Mouse (Mus musculus) myocyte (in vitro differentiated cells): ENCODE results near the gene Myo6. TPM values are rescaled to one million over a fixed set of nuclear protein-coding genes. Genes with fewer than 3 reads are reported as not detected.
A peak's percentile ranks its signal among the peaks of the same experiment; 100 is the strongest.
"Not testable (repeated sequence)": the region's sequence is repeated elsewhere in the genome, so short reads cannot be mapped to it uniquely, and the experiment has no call there.

Source experiments
- H3K27me3 ChIP-seq: one replicate; pipeline ENCODE4 v1.6.1; 2011; ENCODE audit not compliant: control insufficient read depth, insufficient read depth, insufficient read length
- H3K36me3 ChIP-seq: one replicate; pipeline ENCODE4 v1.6.1; 2011; ENCODE audit not compliant: control insufficient read depth, insufficient read depth
- H3K4me2 ChIP-seq: one replicate; pipeline ENCODE4 v1.6.1; 2011; ENCODE audit warnings: low read depth, control low read depth
- H3K4me3 ChIP-seq: one replicate; pipeline ENCODE4 v1.5.1; 2011; ENCODE audit warnings: mild to moderate bottlenecking, control low read depth, moderate library complexity
- H3K79me2 ChIP-seq: one replicate; pipeline ENCODE4 v1.6.1; 2011; ENCODE audit not compliant: control insufficient read depth, insufficient read depth
- H3ac ChIP-seq: one replicate; pipeline ENCODE4 v1.6.1; 2011; ENCODE audit not compliant: control insufficient read depth, insufficient read length
- CEBPB ChIP-seq: IDR thresholded peaks from 2 replicates; pipeline ENCODE4 v1.6.1; 2011; ENCODE audit warnings: mild to moderate bottlenecking, moderate library complexity; ENCODE audit not compliant: poor library complexity, insufficient read depth, severe bottlenecking
- E2F4 ChIP-seq: IDR thresholded peaks from one replicate; pipeline ENCODE4 v1.6.1; 2011; ENCODE audit warnings: mild to moderate bottlenecking, control low read depth, moderate library complexity; ENCODE audit not compliant: insufficient read depth
- MAX ChIP-seq: IDR thresholded peaks from one replicate; pipeline ENCODE4 v1.6.1; 2011; ENCODE audit warnings: low read depth, mild to moderate bottlenecking, control low read depth
- MYOD1 ChIP-seq, 3 experiments: IDR thresholded peaks; one replicate each; pipeline ENCODE4 v1.6.1; 2011; ENCODE audit warnings: control low read depth in 2 of 3, low read depth in 2 of 3, mild to moderate bottlenecking in 2 of 3, moderate library complexity in 1 of 3; ENCODE audit not compliant: insufficient read length in 2 of 3, control insufficient read depth in 1 of 3
- MYOG ChIP-seq, 3 experiments: IDR thresholded peaks; one replicate each; pipeline ENCODE4 v1.6.1; 2011; ENCODE audit warnings: control low read depth in 2 of 3, low read depth in 2 of 3, mild to moderate bottlenecking in 2 of 3; ENCODE audit not compliant: insufficient read length in 2 of 3, control insufficient read depth in 1 of 3, insufficient read depth in 1 of 3
- POLR2A ChIP-seq: IDR thresholded peaks from one replicate; pipeline ENCODE4 v1.6.1; 2011; ENCODE audit warnings: low read depth, mild to moderate bottlenecking, control low read depth, moderate library complexity; ENCODE audit not compliant: insufficient read length
- POLR2AphosphoS2 ChIP-seq: IDR thresholded peaks from one replicate; pipeline ENCODE4 v1.6.1; 2011; ENCODE audit warnings: low read depth, control low read depth; ENCODE audit not compliant: insufficient read length
- REST ChIP-seq: IDR thresholded peaks from one replicate; pipeline ENCODE4 v1.6.1; 2011; ENCODE audit warnings: mild to moderate bottlenecking, control low read depth, moderate library complexity; ENCODE audit not compliant: insufficient read depth, insufficient read length
- SRF ChIP-seq: IDR thresholded peaks from one replicate; pipeline ENCODE4 v1.6.1; 2011; ENCODE audit warnings: low read depth; ENCODE audit not compliant: control insufficient read depth, insufficient read length
- TCF12 ChIP-seq: IDR thresholded peaks from one replicate; pipeline ENCODE4 v1.6.1; 2011; ENCODE audit warnings: mild to moderate bottlenecking, control low read depth; ENCODE audit not compliant: poor library complexity, insufficient read depth, severe bottlenecking
- TCF3 ChIP-seq: IDR thresholded peaks from one replicate; pipeline ENCODE4 v1.6.1; 2011; ENCODE audit warnings: low read depth, control low read depth; ENCODE audit not compliant: insufficient read length
- USF1 ChIP-seq: IDR thresholded peaks from one replicate; pipeline ENCODE4 v1.6.1; 2011; ENCODE audit warnings: low read depth, mild to moderate bottlenecking, control low read depth, moderate library complexity
- polyA plus RNA-seq: library from polyadenylated mRNA; unstranded; fragments of >200 nt; fragmentation: generic; extraction: Trizol; gene quantifications from one replicate; pipeline ENCODE4 v1.2.1, GENCODE M21; 2012; ENCODE audit warnings: missing spikeins

Myo6 gene
- polyA plus RNA-seq, 1 experiment, result 4.1 TPM

- H3K4me2 ChIP-seq, result no peak overlapping the region
- H3K79me2 ChIP-seq, result no peaks in the 10 kb centered on the region
- H3ac ChIP-seq, result no peak overlapping the region
- TF ChIP-seq MAX (no peak), POLR2AphosphoS2 (no peak), USF1 (no peak), E2F4 (no peak), SRF (no peak), MYOG (IDR thresholded peaks at IDR 0.05; ENCODE audit: control insufficient read depth in 1 of 3, insufficient read depth in 1 of 3, insufficient read length in 2 of 3, low read depth in 2 of 3) (no peak), TCF3 (no peak), TCF12 (no peak), MYOD1 (IDR thresholded peaks at IDR 0.05; ENCODE audit: control insufficient read depth in 1 of 3, insufficient read length in 2 of 3, low read depth in 2 of 3) (no peak), CEBPB (no peak), POLR2A (no peak), REST (no peak)
- H3K4me3 ChIP-seq, result no peak overlapping the region
- H3K36me3 ChIP-seq, result no peaks in the 10 kb centered on the region
- H3K27me3 ChIP-seq, result no peaks in the 10 kb centered on the region
Measured at GRCm38 (mm10) chr9:80315922-80316321, 151.1 kb downstream of the Myo6 start.

- Histone ChIP-seq H3ac (no peak overlapping the region), H3K36me3 (no peaks in the 10 kb centered on the region), H3K4me2 (no peak overlapping the region), H3K79me2 (no peaks in the 10 kb centered on the region), H3K4me3 (no peak overlapping the region), H3K27me3 (no peaks in the 10 kb centered on the region)
- TF ChIP-seq POLR2A (no peak), TCF12 (no peak), POLR2AphosphoS2 (no peak), SRF (no peak), CEBPB (no peak), TCF3 (no peak), MYOD1 (IDR thresholded peaks at IDR 0.05; ENCODE audit: control insufficient read depth in 1 of 3, insufficient read length in 2 of 3, low read depth in 2 of 3) (no peak), USF1 (no peak), MAX (no peak), REST (no peak), MYOG (IDR thresholded peaks at IDR 0.05; ENCODE audit: control insufficient read depth in 1 of 3, insufficient read depth in 1 of 3, insufficient read length in 2 of 3, low read depth in 2 of 3) (no peak)
Measured at GRCm38 (mm10) chr9:80318027-80318426, 153.2 kb downstream of the Myo6 start.

GRCm38 (mm10) chr9:80321051-80321887 lies 156.4 kb downstream of the Myo6 start:
- H3ac ChIP-seq, H3K27me3 ChIP-seq, H3K79me2 ChIP-seq: not testable (repeated sequence)

GRCm38 (mm10) chr9:80332153-80332552 lies 167.3 kb downstream of the Myo6 start:
- H3K36me3 ChIP-seq, result no peaks in the 10 kb centered on the region
- H3K4me3 ChIP-seq, result peak overlapping the region; percentile 12
- no peak overlapping the region for H3ac ChIP-seq
- no peaks in the 10 kb centered on the region for H3K79me2 ChIP-seq
- H3K27me3 ChIP-seq, result no peaks in the 10 kb centered on the region
- TF ChIP-seq CEBPB (no peak), E2F4 (no peak), SRF (no peak), TCF3 (no peak), MYOD1 (IDR thresholded peaks at IDR 0.05; ENCODE audit: control insufficient read depth in 1 of 3, insufficient read length in 2 of 3, low read depth in 2 of 3) (no peak), REST (no peak), MYOG (IDR thresholded peaks at IDR 0.05; ENCODE audit: control insufficient read depth in 1 of 3, insufficient read depth in 1 of 3, insufficient read length in 2 of 3, low read depth in 2 of 3) (no peak), POLR2AphosphoS2 (no peak), MAX (no peak), POLR2A (no peak), USF1 (no peak), TCF12 (no peak)
- H3K4me2 ChIP-seq, result peak overlapping the region; percentile 80

More at GRCm38 (mm10) chr9:80321051-80321887, 156.4 kb downstream of the Myo6 start:
- H3K4me2 ChIP-seq, H3K36me3 ChIP-seq, H3K4me3 ChIP-seq: not testable (repeated sequence)

GRCm38 (mm10) chr9:80333466-80333865 lies 168.6 kb downstream of the Myo6 start:
- no peaks in the 10 kb centered on the region for H3K36me3 ChIP-seq
- TF ChIP-seq POLR2A (no peak), CEBPB (no peak), POLR2AphosphoS2 (no peak), E2F4 (no peak), TCF12 (no peak), MYOD1 (IDR thresholded peaks at IDR 0.05; ENCODE audit: control insufficient read depth in 1 of 3, insufficient read length in 2 of 3, low read depth in 2 of 3) (no peak), USF1 (no peak), REST (no peak), MAX (no peak), TCF3 (no peak)
- H3K4me3 ChIP-seq, result peak overlapping the region; percentile 12
- H3ac ChIP-seq, result no peak overlapping the region
- H3K79me2 ChIP-seq, result no peaks in the 10 kb centered on the region
- no peaks in the 10 kb centered on the region for H3K27me3 ChIP-seq
- H3K4me2 ChIP-seq, result peak overlapping the region; percentile 73
